Mouse (Mus musculus): ENCODE results near the gene Trim30d. TPM values are rescaled to one million over a fixed set of nuclear protein-coding genes. Genes with fewer than 3 reads are reported as not detected.
"Not testable (repeated sequence)": the region's sequence is repeated elsewhere in the genome, so short reads cannot be mapped to it uniquely, and the experiment has no call there.

Gene Trim30d
- not detected in 2 replicates for polyA plus RNA-seq (2012)

DNA sequence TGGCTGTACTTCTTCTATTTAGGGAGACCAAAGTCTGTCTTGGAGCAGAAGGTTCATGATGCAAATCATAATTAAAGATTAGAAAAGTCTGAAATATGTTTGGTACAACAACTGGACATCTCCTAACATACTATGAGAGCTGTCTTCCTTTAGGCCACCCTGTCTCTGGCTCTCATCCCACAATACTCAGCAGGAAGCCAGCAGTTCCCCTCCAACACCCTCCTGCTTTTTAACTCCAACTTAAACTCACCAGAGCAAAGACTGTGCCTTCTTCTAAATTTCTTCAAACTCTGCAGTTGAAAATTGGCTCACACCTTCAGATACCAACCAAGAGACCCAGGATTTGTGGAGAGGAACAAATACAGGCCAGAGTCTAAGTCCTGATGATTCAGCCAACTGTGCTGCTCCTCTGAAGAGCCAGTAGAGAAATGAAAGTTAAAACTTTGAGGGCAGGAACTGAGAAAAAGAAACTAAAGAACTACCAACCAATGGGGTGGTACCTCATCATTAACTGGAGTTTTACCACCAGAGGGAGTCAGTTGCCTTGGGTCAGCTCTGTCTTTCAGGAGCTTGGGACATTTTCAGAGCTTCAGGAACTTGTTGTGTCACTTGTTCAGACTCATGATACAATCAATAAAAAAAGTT lies at the start of gene Trim30d:
TSS of gene Trim30d (minus strand) at position 429 of the 645 bp plus-strand sequence.
- H3K4me3 ChIP-seq (replicated peaks); H3K36me3 ChIP-seq (ENCODE audit: control insufficient read depth); H3K27me3 ChIP-seq (ENCODE audit: control insufficient read depth); H3K4me1 ChIP-seq (ENCODE audit: control insufficient read depth); H3K9me3 ChIP-seq (ENCODE audit: control insufficient read depth, low read length): not testable (repeated sequence)

DNA sequence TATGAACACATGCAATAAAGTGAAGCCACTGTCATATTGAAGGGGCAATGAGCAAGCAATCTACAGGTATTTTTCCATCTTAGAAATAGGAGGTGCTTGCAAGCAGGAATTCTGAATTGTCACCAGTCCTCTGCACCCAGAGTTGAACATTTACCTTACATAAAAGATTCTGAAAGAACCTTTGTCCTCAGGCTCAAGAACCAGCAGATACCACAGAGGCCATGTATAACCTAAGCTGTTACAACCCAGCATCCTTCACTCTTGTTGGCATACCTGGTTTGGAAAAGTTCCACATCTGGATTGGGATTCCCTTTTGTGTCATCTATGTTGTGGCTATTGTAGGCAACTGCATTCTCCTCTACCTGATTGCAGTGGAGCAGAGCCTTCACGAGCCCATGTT lies 45.1 kb upstream of the Trim30d start:
- H3K27me3 ChIP-seq (ENCODE audit: control insufficient read depth): no peaks in the 10 kb centered on the region
- TF ChIP-seq TAL1 (IDR thresholded peaks at IDR 0.05; ENCODE audit: low read length): no peak
- TF ChIP-seq GATA1 (IDR thresholded peaks at IDR 0.05; ENCODE audit: low read length): no peak

DNA sequence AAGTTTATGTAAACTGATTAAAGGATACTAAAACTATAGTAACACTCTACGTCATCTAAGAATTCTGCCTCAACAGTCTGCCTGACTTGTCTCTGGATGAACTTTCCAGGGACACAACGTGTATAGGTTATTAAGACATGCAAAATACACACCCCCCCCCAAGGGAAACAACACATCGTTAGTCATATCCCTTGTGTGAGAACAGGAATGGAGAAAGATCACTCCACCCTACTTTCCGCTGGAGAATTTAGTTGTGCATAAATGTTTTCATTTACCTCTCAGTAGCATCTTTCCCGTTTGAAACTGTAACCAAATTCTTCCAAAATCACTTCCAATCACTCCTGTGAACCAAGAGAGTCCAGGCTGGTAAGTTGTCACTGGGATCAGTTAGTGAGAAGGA lies 42.2 kb upstream of the Trim30d start, which contains the start of gene Olfr651:
TSS of gene Olfr651 (plus strand) at position 301 of the 400 bp plus-strand sequence.
- no peaks in the 10 kb centered on the region for H3K27me3 ChIP-seq (ENCODE audit: control insufficient read depth)
- TF ChIP-seq GATA1 (IDR thresholded peaks at IDR 0.05; ENCODE audit: low read length): no peak
- no peak for TF ChIP-seq TAL1 (IDR thresholded peaks at IDR 0.05; ENCODE audit: low read length)
- peaks cover 2% of the 10 kb centered on the region; the same call in 1 of the 2 replicates for H3K9me3 ChIP-seq (ENCODE audit: control insufficient read depth, low read length)
- no peaks in the 10 kb centered on the region for H3K36me3 ChIP-seq (ENCODE audit: control insufficient read depth)
- H3K4me1 ChIP-seq (ENCODE audit: control insufficient read depth): no peaks in the 10 kb centered on the region
- no peak within 1 kb of the TSS for H3K4me3 ChIP-seq (replicated peaks)

More for the DNA sequence above, 45.1 kb upstream of the Trim30d start:
- Histone ChIP-seq H3K36me3 (ENCODE audit: control insufficient read depth) (no peaks in the 10 kb centered on the region), H3K9me3 (ENCODE audit: control insufficient read depth, low read length) (no peaks in the 10 kb centered on the region; the same call in 1 of the 2 replicates), H3K4me1 (ENCODE audit: control insufficient read depth) (no peaks in the 10 kb centered on the region), H3K4me3 (replicated peaks) (no peak overlapping the region)

DNA sequence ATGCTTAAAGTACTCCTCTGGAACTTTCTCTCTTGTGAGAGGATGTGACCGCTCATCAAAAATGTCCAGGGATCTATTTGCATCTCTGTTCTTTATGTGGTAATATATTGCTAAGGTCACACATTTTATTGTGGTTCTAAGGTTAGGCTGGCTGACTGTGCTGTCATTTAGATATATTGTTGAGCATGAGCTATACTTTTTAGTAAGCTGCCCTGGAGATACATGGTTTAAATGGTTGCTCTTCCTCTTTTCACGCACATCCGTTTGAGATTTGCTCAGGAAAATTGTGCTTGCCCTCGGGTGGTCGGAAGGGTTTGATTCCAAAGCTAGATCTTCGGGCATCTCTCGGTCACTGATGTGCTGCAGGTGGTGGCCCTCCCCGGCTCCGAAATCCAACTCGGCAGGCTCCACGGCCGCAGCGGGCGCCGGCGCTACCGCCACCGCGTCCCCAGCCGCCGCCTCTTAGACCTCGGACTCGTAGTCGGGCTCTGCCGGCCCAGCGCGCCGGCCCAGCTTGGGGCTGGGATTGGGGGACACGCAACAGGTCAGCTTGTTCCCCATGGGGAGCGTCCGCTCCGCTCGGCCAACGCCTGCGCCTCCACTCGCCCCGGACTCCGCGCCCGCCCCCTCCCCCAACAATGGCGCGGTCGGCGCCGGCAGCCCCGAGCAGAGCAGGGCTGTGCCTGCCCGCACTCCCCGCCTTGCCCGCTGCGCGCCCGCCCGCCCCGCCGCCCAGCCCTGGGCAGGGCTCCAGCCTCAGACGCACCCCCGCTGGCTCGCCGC lies 5.9 kb downstream of the Trim30d start:
- Histone ChIP-seq H3K4me1 (ENCODE audit: control insufficient read depth) (no peaks in the 10 kb centered on the region), H3K27me3 (ENCODE audit: control insufficient read depth) (peaks cover 4% of the 10 kb centered on the region; the same call in 1 of the 2 replicates), H3K4me3 (replicated peaks) (no peak overlapping the region), H3K9me3 (ENCODE audit: control insufficient read depth, low read length) (no peaks in the 10 kb centered on the region), H3K36me3 (ENCODE audit: control insufficient read depth) (no peaks in the 10 kb centered on the region)
- no peak for TF ChIP-seq GATA1 (IDR thresholded peaks at IDR 0.05; ENCODE audit: low read length)

DNA sequence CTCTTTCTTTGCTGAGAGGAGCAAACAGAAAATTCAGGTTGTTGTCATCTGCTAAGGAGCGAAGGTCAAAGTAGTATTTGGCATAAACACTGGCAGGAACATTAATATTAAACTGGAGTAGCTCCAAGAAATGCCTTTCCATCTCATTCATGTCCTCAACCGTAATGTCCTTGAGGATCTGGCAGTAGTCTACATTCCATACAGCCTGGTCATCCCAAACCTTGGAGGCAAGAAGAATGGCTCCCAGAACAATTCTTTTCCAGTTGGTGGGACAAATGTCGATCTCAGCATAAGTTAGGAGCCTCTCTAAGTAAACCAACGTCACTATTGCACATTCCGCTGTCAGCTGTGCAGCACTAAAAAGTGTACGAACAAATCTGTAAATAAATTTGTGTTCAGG lies 6.5 kb downstream of the Trim30d start:
- H3K9me3 ChIP-seq (ENCODE audit: control insufficient read depth, low read length); H3K4me3 ChIP-seq (replicated peaks); H3K36me3 ChIP-seq (ENCODE audit: control insufficient read depth); H3K4me1 ChIP-seq (ENCODE audit: control insufficient read depth); H3K27me3 ChIP-seq (ENCODE audit: control insufficient read depth): not testable (repeated sequence)

DNA sequence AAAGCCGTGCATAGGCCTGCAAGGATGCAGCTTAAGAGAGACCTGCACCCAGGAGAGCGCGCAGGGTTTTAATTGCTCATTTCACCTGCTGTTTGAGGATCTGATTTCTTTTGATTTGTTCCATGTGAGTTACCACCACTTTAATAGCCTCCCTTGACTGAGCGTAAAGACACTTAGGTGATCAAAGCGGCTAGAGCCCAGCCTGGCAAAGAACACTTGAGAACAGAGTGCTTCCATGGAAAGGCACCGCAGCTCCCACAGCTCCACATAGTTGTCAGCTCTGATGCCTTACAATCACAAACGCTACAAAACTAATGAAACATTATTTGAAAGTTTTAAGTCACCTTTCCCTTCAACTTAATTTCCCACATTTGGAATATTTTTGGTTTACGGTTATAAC lies 8.2 kb downstream of the Trim30d start:
- H3K4me1 ChIP-seq (ENCODE audit: control insufficient read depth); H3K9me3 ChIP-seq (ENCODE audit: control insufficient read depth, low read length); H3K27me3 ChIP-seq (ENCODE audit: control insufficient read depth); H3K36me3 ChIP-seq (ENCODE audit: control insufficient read depth); H3K4me3 ChIP-seq (replicated peaks): not testable (repeated sequence)

DNA sequence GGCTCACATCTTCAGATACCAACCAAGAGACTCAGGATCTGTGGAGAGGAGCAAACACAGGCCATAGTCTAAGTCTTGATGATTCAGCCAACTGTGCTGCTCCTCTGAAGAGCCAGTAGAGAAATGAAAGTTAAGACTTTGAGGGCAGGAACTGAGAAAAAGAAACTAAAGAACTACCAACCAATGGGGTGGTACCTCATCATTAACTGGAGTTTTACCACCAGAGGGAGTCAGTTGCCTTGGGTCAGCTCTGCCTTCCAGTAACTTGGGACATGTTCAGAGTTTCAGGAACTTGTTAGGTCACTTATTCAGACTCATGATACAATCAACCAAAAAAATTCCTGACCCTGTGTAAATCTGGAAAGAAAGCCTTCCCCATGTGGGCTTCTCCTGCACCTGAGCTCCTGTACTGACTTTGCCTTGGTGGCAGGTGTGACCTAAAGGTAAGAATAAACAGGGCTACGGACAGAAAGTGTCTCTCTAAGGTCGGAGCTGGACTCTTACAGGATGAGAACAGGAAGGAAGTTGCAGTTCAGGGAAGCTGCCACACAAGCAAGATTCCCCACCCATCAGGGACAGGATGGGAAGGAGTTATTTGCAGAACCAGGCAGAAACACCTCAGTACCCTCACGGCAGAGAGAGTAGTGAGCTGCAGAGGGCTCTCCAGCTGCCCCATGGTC lies 42.4 kb downstream of the Trim30d start, which contains the start of gene Trim30a:
TSS of gene Trim30a (minus strand) at position 129 of the 680 bp plus-strand sequence.
- Histone ChIP-seq H3K27me3 (ENCODE audit: control insufficient read depth) (no peaks in the 10 kb centered on the region), H3K36me3 (ENCODE audit: control insufficient read depth) (no peaks in the 10 kb centered on the region), H3K4me1 (ENCODE audit: control insufficient read depth) (no peaks in the 10 kb centered on the region), H3K4me3 (replicated peaks) (no peak within 1 kb of the TSS), H3K9me3 (ENCODE audit: control insufficient read depth, low read length) (no peaks in the 10 kb centered on the region)
- no peak for TF ChIP-seq TAL1 (IDR thresholded peaks at IDR 0.05; ENCODE audit: low read length)
- TF ChIP-seq GATA1 (IDR thresholded peaks at IDR 0.05; ENCODE audit: low read length): no peak

DNA sequence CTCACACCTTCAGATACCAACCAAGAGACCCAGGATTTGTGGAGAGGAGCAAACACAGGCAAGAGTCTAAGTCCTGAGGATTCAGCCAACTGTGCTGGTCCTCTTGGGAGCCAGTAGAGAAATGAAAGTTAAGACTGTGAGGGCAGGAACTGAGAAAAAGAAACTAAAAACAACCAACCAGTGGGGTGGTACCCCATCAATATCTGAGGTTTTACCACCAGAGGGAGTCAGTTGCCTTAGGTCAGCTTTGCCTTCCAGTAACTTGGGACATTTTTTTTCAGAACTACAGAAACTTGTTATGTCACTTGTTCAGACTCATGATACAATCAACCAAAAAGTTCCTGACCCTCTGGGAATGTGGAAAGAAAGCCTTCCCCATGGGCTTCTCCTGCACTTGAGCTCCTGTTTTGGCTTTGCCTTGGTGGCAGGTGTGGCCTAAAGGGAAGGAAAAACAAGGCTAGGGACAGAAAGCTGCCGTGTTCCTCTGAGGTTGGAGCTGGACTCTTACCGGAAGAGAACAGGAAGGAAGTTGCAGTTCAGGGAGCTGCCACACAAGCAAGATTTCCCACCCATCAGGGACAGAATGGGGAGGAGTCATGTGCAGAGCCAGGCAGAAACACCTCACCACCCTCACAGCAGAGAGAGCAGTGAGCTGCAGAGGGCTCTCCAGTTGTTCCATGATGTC lies 61.5 kb downstream of the Trim30d start:
- Histone ChIP-seq H3K4me1 (ENCODE audit: control insufficient read depth) (no peaks in the 10 kb centered on the region), H3K9me3 (ENCODE audit: control insufficient read depth, low read length) (no peaks in the 10 kb centered on the region), H3K27me3 (ENCODE audit: control insufficient read depth) (no peaks in the 10 kb centered on the region), H3K4me3 (replicated peaks) (no peak overlapping the region), H3K36me3 (ENCODE audit: control insufficient read depth) (no peaks in the 10 kb centered on the region)
- TF ChIP-seq TAL1 (IDR thresholded peaks at IDR 0.05; ENCODE audit: low read length) (no peak), GATA1 (IDR thresholded peaks at IDR 0.05; ENCODE audit: low read length) (no peak)

Other genes with a start within 250 kb of the Trim30d start
- 0.03 TPM in 1 of 2 replicates, not detected in the other for gene Trim5, start 219.8 kb downstream of the Trim30d start, polyA plus RNA-seq (2012)
- not detected in 2 replicates for gene Trim12a, start 192.4 kb downstream of the Trim30d start, polyA plus RNA-seq (2012)
- gene Trim34b, start 178.4 kb downstream of the Trim30d start, polyA plus RNA-seq (2012): not detected in 2 replicates
- 0.04 and 0.05 TPM in 2 replicates for gene Trim12c, start 154.5 kb downstream of the Trim30d start, polyA plus RNA-seq (2012)
- not detected in 2 replicates for gene Trim30b, start 138.0 kb downstream of the Trim30d start, polyA plus RNA-seq (2012)
- gene Trim30c, start 107.0 kb downstream of the Trim30d start, polyA plus RNA-seq (2012): not detected in 2 replicates
- not detected in 2 replicates for gene Trim30a, start 42.7 kb downstream of the Trim30d start, polyA plus RNA-seq (2012)
- not detected in 2 replicates for gene Olfr651, start 42.3 kb upstream of the Trim30d start, polyA plus RNA-seq (2012)
- not detected in 2 replicates for gene Olfr652, start 53.1 kb upstream of the Trim30d start, polyA plus RNA-seq (2012)
- not detected in 2 replicates for gene Olfr653, start 69.5 kb upstream of the Trim30d start, polyA plus RNA-seq (2012)
- not detected in 2 replicates for gene Olfr654, start 79.2 kb upstream of the Trim30d start, polyA plus RNA-seq (2012)
- not detected in 2 replicates for gene Olfr655, start 93.9 kb upstream of the Trim30d start, polyA plus RNA-seq (2012)
- gene Olfr656, start 106.1 kb upstream of the Trim30d start, polyA plus RNA-seq (2012): not detected in 2 replicates
- not detected in 2 replicates for gene Olfr657, start 116.9 kb upstream of the Trim30d start, polyA plus RNA-seq (2012)
- gene Olfr658, start 139.5 kb upstream of the Trim30d start, polyA plus RNA-seq (2012): not detected in 2 replicates
- gene Olfr659, start 158.9 kb upstream of the Trim30d start, polyA plus RNA-seq (2012): not detected in 2 replicates
- gene Olfr661, start 178.7 kb upstream of the Trim30d start, polyA plus RNA-seq (2012): not detected in 2 replicates